Mouse (Mus musculus) heart, postnatal 0 days (tissue): ENCODE measurements at regions not wholly inside any gene's neighbourhood (a gene's known extent, or its start where the extent isn't known, plus 50 kb on each side); places are given as distances from the start of the nearest gene placed in this dataset.

Experiments used
- ATAC-seq: fragments of 200-750 bp; cut with Nextera tagmentation; 2 replicates; pipeline ENCODE4 v1.8.0; 2017; ENCODE audit warnings: low read depth, moderate number of reproducible peaks, moderate library complexity; ENCODE audit not compliant: insufficient read depth
- DNase-seq: peaks from one replicate; pipeline ENCODE4 v3.0.0-alpha.2; 2016; ENCODE audit warnings: low spot score
- H3K27ac ChIP-seq: fragments of 300-500 bp; sonication (generic); 2 replicates; pipeline ENCODE4 v1.5.1; 2014; ENCODE audit warnings: low read depth, mild to moderate bottlenecking
- H3K27me3 ChIP-seq: fragments of 300-500 bp; sonication (generic); 2 replicates; pipeline ENCODE4 v1.6.1; 2014; ENCODE audit warnings: low read length, mixed read lengths; ENCODE audit not compliant: control insufficient read depth, insufficient read depth
- H3K36me3 ChIP-seq: fragments of 300-500 bp; sonication (generic); replicated peaks from 2 replicates; pipeline ENCODE4 v1.6.1; 2014; ENCODE audit warnings: low read length, mixed read lengths; ENCODE audit not compliant: control insufficient read depth, insufficient read depth
- H3K4me1 ChIP-seq: fragments of 300-500 bp; sonication (generic); 2 replicates; pipeline ENCODE4 v1.6.1; 2014; ENCODE audit warnings: antibody characterized with exemption; ENCODE audit not compliant: control insufficient read depth, insufficient read depth
- H3K4me2 ChIP-seq: fragments of 300-500 bp; sonication (generic); 2 replicates; pipeline ENCODE4 v1.6.1; 2014; ENCODE audit warnings: low read depth, mild to moderate bottlenecking, low read length, moderate library complexity
- H3K4me3 ChIP-seq: fragments of 300-500 bp; sonication (generic); 2 replicates; pipeline ENCODE4 v1.5.1; 2014; ENCODE audit warnings: low read depth, low read length
- H3K9ac ChIP-seq: fragments of 300-500 bp; sonication (generic); replicated peaks from 2 replicates; pipeline ENCODE4 v1.6.1; 2014; ENCODE audit warnings: low read depth, low read length, mixed read lengths
- H3K9me3 ChIP-seq: fragments of 300-500 bp; sonication (generic); replicated peaks from 2 replicates; pipeline ENCODE4 v1.6.1; 2016; ENCODE audit warnings: low read length; ENCODE audit not compliant: control insufficient read depth
- CTCF ChIP-seq: IDR thresholded peaks from 2 replicates; pipeline ENCODE4 v1.5.1; 2016; ENCODE audit warnings: antibody characterized with exemption, control low read depth, low read depth
- EP300 ChIP-seq: IDR thresholded peaks from 2 replicates; pipeline ENCODE4 v1.6.1; 2016; ENCODE audit warnings: antibody characterized with exemption, low read depth
- WGBS: fragments of 180-500 bp; shearing (Covaris S2); extraction: QIAGEN DNeasy Blood & Tissue Kit; methylation state at CpG from one replicate; pipeline ENCODE4 v1.1.7; 2014; 5-methylcytosine and 5-hydroxymethylcytosine counted together

DNA sequence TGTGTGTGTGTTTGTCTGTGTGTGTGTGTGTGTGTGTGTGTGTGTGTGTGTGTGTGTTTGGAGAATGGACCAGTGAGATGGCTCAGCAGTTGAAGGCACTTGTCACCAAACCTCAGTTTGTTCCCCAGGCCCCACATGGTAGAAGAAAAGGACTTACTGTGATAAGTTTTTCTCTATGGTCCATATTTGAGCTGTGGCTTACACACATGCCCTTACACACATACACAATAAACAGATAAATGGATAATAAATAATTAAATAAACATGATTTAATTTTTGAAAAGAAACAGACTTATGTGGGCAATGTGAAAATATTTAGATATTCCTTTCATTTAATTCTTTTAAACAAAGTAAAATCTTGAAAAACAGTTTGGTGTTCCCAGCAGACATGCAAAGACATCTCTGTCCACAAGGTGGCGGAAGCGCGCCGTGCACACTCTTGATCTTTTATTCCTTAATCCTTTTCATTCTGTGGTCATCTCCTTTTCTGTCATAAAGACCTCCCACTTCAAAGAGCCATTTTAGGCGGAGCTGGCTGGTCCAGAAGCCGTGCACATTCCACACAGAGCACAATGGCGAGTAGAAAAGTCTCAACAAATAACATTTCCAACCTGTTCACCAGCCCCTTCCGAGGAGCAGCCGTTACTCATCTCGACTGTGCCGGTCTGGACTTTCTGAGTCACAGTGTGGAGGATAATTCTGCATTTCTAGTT, 133.8 kb upstream of the Erbb4 start:
- Histone ChIP-seq H3K9me3 (0 out of 2 replicates have a peak, but pooled peaks cover 4% of the 10 kb centered on the region), H3K9ac (0 out of 2 replicates have a peak overlapping the region, but pooled peaks have one; percentile 19), H3K36me3 (no peaks in the 10 kb centered on the region), H3K27ac (no peak overlapping the region), H3K27me3 (no peaks in the 10 kb centered on the region), H3K4me3 (peak overlapping the region; percentile 28), H3K4me1 (no peaks in the 10 kb centered on the region), H3K4me2 (peak overlapping the region; percentile 59)
- peak; percentile 75 for ATAC-seq
- peak; percentile 92 for TF ChIP-seq CTCF
- no peak for TF ChIP-seq EP300
- WGBS = 22% methylated on average over 11 of the region's 11 CpGs
- DNase-seq = peak; percentile 60

GRCm38 (mm10) chr1:69227864-69228263, 120.0 kb upstream of the Erbb4 start:
- Histone ChIP-seq H3K4me1 (no peaks in the 10 kb centered on the region), H3K4me3 (no peak overlapping the region), H3K9ac (no peak overlapping the region), H3K4me2 (no peak overlapping the region), H3K36me3 (no peaks in the 10 kb centered on the region), H3K27me3 (no peaks in the 10 kb centered on the region), H3K9me3 (no peaks in the 10 kb centered on the region), H3K27ac (no peak overlapping the region)
- DNase-seq (no peak), ATAC-seq (no peak)
- no peak for TF ChIP-seq EP300
- no peak for TF ChIP-seq CTCF

- Histone ChIP-seq H3K36me3 (no peaks in the 10 kb centered on the region), H3K9ac (no peak overlapping the region), H3K27ac (no peak overlapping the region), H3K27me3 (no peaks in the 10 kb centered on the region), H3K4me3 (no peak overlapping the region), H3K4me1 (no peaks in the 10 kb centered on the region), H3K9me3 (no peaks in the 10 kb centered on the region), H3K4me2 (no peak overlapping the region)
- WGBS = 83% methylated on average over 1 of the region's 1 CpGs
- ATAC-seq (no peak), DNase-seq (no peak)
- no peak for TF ChIP-seq CTCF
- TF ChIP-seq EP300 = no peak
Observed at GRCm38 (mm10) chr1:69212896-69213500, 105.1 kb upstream of the Erbb4 start.

- Histone ChIP-seq H3K4me1 (no peaks in the 10 kb centered on the region), H3K27me3 (no peaks in the 10 kb centered on the region), H3K27ac (no peak overlapping the region), H3K4me3 (no peak overlapping the region), H3K4me2 (no peak overlapping the region), H3K9me3 (no peaks in the 10 kb centered on the region), H3K36me3 (no peaks in the 10 kb centered on the region), H3K9ac (no peak overlapping the region)
- TF ChIP-seq CTCF (no peak), EP300 (no peak)
- no peak for DNase-seq
- WGBS = 71% methylated on average over 2 of the region's 2 CpGs
- ATAC-seq = no peak
Observed at GRCm38 (mm10) chr1:69202745-69203144, 94.9 kb upstream of the Erbb4 start.

- no peak for DNase-seq
- Histone ChIP-seq H3K4me2 (no peak overlapping the region), H3K27me3 (no peaks in the 10 kb centered on the region), H3K36me3 (no peaks in the 10 kb centered on the region), H3K4me3 (no peak overlapping the region), H3K9me3 (no peaks in the 10 kb centered on the region), H3K27ac (no peak overlapping the region), H3K4me1 (no peaks in the 10 kb centered on the region), H3K9ac (no peak overlapping the region)
- no peak for ATAC-seq
- TF ChIP-seq EP300 (no peak), CTCF (0 out of 2 replicates have a peak, but pooled peaks have one; percentile 43)
- 45% methylated on average over 5 of the region's 5 CpGs for WGBS
Observed at GRCm38 (mm10) chr1:69165202-69165601, 57.3 kb upstream of the Erbb4 start.
